Mouse (Mus musculus) testis, adult 2 months (tissue): ENCODE measurements around the gene Tvp23b. TPM values are rescaled to one million over a fixed set of nuclear protein-coding genes. Genes with fewer than 3 reads are reported as not detected.
A peak's percentile ranks its signal among the peaks of the same experiment; 100 is the strongest.

ENCODE experiments used
- H3K27ac ChIP-seq: fragments of 200-500 bp; 2 replicates; pipeline ENCODE4 v1.5.1; 2012; ENCODE audit warnings: low read depth, low read length; ENCODE audit not compliant: control insufficient read depth, insufficient read depth
- H3K27me3 ChIP-seq: fragments of 200-500 bp; 2 replicates; pipeline ENCODE4 v1.6.1; 2012; ENCODE audit warnings: mild to moderate bottlenecking, low read length, moderate library complexity; ENCODE audit not compliant: control insufficient read depth, insufficient read depth
- H3K36me3 ChIP-seq: fragments of 200-500 bp; 2 replicates; pipeline ENCODE4 v1.6.1; 2012; ENCODE audit warnings: mild to moderate bottlenecking, low read length; ENCODE audit not compliant: control insufficient read depth, insufficient read depth
- H3K4me1 ChIP-seq: fragments of 200-500 bp; 2 replicates; pipeline ENCODE4 v1.6.1; 2012; ENCODE audit warnings: low read length; ENCODE audit not compliant: control insufficient read depth, insufficient read depth
- H3K4me3 ChIP-seq: fragments of 200-500 bp; 2 replicates; pipeline ENCODE4 v1.5.1; 2012; ENCODE audit warnings: low read depth, mild to moderate bottlenecking, low read length, moderate library complexity, mixed read lengths; ENCODE audit not compliant: control insufficient read depth
- CTCF ChIP-seq: fragments of 200-500 bp; IDR thresholded peaks from 2 replicates; pipeline ENCODE4 v1.5.1; 2012; ENCODE audit warnings: low read depth, mild to moderate bottlenecking, inconsistent platforms, low read length, moderate library complexity; ENCODE audit not compliant: control insufficient read depth, insufficient read depth, insufficient replicate concordance
- POLR2A ChIP-seq: fragments of 200-500 bp; IDR thresholded peaks from 2 replicates; pipeline ENCODE4 v1.6.1; 2012; ENCODE audit warnings: low read depth, mild to moderate bottlenecking, inconsistent platforms, low read length, moderate library complexity; ENCODE audit not compliant: control insufficient read depth
- polyA plus RNA-seq: library from polyadenylated mRNA; depleted of rRNA; stranded (reverse); fragments of >200 nt; gene quantifications from 2 replicates; pipeline ENCODE4 v1.2.3, GENCODE M21; 2012

Tvp23b gene
- polyA plus RNA-seq, 1 experiment, result 25.5 TPM

DNA sequence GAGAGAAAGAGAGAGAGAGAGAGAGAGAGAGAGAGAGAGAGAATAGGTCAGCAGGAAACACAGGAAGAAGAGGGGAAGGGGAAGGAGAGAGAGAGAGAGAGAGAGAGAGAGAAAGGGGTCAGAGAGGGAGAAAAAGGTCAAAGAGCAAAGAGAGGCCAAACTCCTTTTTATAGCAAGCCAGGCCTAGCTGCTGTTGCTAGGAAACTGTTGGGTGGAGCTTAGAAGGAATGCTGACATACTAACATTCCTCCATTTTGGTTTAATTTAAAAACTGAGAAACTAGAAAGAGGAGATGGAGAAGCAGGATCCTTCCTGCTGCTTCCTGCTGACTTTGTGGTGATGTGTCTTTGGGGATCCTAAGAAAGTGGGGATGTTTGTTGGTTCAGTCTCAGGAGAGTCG lies 3.6 kb upstream of the Tvp23b start:
- Histone ChIP-seq H3K27ac (no peak overlapping the region; the same call in 1 of the 2 replicates), H3K4me1 (no peaks in the 10 kb centered on the region; the same call in 1 of the 2 replicates), H3K27me3 (no peaks in the 10 kb centered on the region), H3K36me3 (no peaks in the 10 kb centered on the region; the same call in 1 of the 2 replicates), H3K4me3 (no peak overlapping the region; the same call in 1 of the 2 replicates)
- TF ChIP-seq POLR2A (no peak), CTCF (no peak)

- TF ChIP-seq POLR2A (no peak), CTCF (no peak)
- no peaks in the 10 kb centered on the region; the same call in 1 of the 2 replicates for H3K36me3 ChIP-seq
- no peaks in the 10 kb centered on the region; the same call in 1 of the 2 replicates for H3K4me1 ChIP-seq
- no peak overlapping the region for H3K27ac ChIP-seq
- H3K4me3 ChIP-seq, result no peak overlapping the region
- no peaks in the 10 kb centered on the region for H3K27me3 ChIP-seq
These were observed 2.8 kb upstream of the Tvp23b start for GRCm38 (mm10) chr11:62876445-62876844.

DNA sequence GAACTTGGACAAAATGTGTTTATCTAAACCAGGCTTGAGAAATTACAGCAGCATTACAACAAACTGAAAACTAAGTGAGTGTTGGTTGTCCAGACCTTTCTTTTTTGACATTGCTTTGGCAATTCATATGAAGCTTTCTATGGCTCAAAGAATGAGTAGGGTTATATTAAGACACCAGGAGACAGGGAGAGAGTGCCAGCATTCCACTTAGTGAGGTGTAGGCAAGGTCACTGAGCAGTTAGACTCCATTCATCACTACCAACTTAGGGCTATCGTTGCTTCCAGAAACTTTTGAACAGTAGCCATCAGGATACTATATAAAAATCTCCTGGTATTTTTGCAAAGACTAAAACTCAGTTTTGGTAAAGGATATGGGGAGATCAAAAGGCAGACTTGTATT lies 1.9 kb upstream of the Tvp23b start:
- no peaks in the 10 kb centered on the region for H3K27me3 ChIP-seq
- H3K4me1 ChIP-seq, result no peaks in the 10 kb centered on the region; the same call in 1 of the 2 replicates
- H3K36me3 ChIP-seq, result no peaks in the 10 kb centered on the region; the same call in 1 of the 2 replicates
- H3K4me3 ChIP-seq, result peak overlapping the region; percentile 28; the same call in 1 of the 2 replicates
- TF ChIP-seq CTCF (no peak), POLR2A (no peak)
- H3K27ac ChIP-seq, result no peak overlapping the region

GRCm38 (mm10) chr11:62878728-62879127 lies 527 bp upstream of the Tvp23b start:
- TF ChIP-seq POLR2A (no peak), CTCF (no peak)
- H3K36me3 ChIP-seq, result no peaks in the 10 kb centered on the region
- no peaks in the 10 kb centered on the region for H3K4me1 ChIP-seq
- H3K27me3 ChIP-seq, result no peaks in the 10 kb centered on the region
- no peak overlapping the region for H3K27ac ChIP-seq
- H3K4me3 ChIP-seq, result peak overlapping the region; percentile 79

- Histone ChIP-seq H3K4me1 (no peaks in the 10 kb centered on the region), H3K27ac (no peak overlapping the region), H3K27me3 (no peaks in the 10 kb centered on the region), H3K36me3 (peaks cover 2% of the 10 kb centered on the region; the same call in 1 of the 2 replicates), H3K4me3 (no peak overlapping the region)
- TF ChIP-seq CTCF (no peak), POLR2A (no peak)
These were observed 4.2 kb downstream of the Tvp23b start for GRCm38 (mm10) chr11:62883407-62883806.

DNA sequence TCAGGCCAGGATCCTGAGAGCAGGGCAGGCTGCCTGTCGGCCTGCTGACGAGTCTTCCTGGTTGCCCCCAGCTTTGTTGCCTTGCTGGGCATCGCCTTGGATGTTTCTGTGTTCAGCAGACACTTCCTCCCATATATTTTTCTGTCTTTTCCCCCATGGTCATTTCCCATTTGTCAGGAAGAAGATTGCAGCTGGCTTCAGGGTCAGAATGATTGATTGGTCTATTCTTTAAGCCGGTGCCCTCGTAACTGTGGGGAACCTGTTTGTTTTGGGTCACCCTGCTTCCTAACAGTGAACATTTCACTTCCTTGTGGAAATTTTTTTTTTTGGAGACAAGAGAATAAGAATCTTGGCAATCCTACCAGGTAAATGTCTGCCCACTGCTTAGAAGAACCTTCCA lies 6.1 kb downstream of the Tvp23b start:
- Histone ChIP-seq H3K27ac (no peak overlapping the region), H3K4me1 (no peaks in the 10 kb centered on the region), H3K4me3 (no peak overlapping the region), H3K27me3 (no peaks in the 10 kb centered on the region), H3K36me3 (peaks cover 2% of the 10 kb centered on the region; the same call in 1 of the 2 replicates)
- no peak for TF ChIP-seq CTCF
- no peak for TF ChIP-seq POLR2A

DNA sequence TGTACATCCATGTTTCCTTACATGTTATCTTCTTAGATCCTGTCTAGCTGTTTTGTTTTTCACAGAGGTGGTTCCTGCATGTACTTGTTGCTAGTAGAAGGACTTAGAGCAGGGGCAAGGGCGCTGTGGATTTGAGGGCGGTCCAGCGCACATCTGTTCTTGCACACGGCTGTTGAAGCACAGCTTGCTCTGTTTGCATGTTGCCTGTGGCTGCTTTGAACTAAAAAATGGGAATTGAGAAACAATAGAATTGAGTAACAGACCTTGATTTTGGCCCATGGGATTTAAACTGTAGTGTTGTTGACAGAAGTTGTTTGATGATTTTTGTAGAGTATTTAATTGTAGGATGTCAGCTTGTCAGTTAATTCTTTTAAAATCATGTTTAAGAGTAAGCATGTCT lies 11.5 kb downstream of the Tvp23b start:
- Histone ChIP-seq H3K4me3 (no peak overlapping the region), H3K36me3 (peaks cover 2% of the 10 kb centered on the region; the same call in 1 of the 2 replicates), H3K27me3 (no peaks in the 10 kb centered on the region), H3K4me1 (no peaks in the 10 kb centered on the region), H3K27ac (no peak overlapping the region)
- no peak for TF ChIP-seq POLR2A
- no peak for TF ChIP-seq CTCF
